Mouse (Mus musculus) midbrain, embryonic 16.5 days (tissue): Measurements from ENCODE around the gene Atg9b. TPM values are rescaled to one million over a fixed set of nuclear protein-coding genes. Genes with fewer than 3 reads are reported as not detected.
A peak's percentile ranks its signal among the peaks of the same experiment; 100 is the strongest.
"Not testable (repeated sequence)": the region's sequence is repeated elsewhere in the genome, so short reads cannot be mapped to it uniquely, and the experiment has no call there.

Experiments used
- ATAC-seq: fragments of 200-750 bp; cut with Nextera tagmentation; 2 replicates; pipeline ENCODE4 v1.8.0; 2017; ENCODE audit warnings: moderate TSS enrichment
- H3K27ac ChIP-seq: fragments of 300-500 bp; sonication (generic); 2 replicates; pipeline ENCODE4 v1.5.1; 2014; ENCODE audit warnings: mild to moderate bottlenecking, low read length, mixed read lengths
- H3K27me3 ChIP-seq: fragments of 300-500 bp; sonication (generic); 2 replicates; pipeline ENCODE4 v1.6.1; 2014; ENCODE audit warnings: low read depth, low read length, mixed read lengths; ENCODE audit not compliant: control insufficient read depth, insufficient read depth
- H3K36me3 ChIP-seq: fragments of 300-500 bp; sonication (generic); 2 replicates; pipeline ENCODE4 v1.6.1; 2014; ENCODE audit warnings: mild to moderate bottlenecking, low read length, moderate library complexity, mixed read lengths; ENCODE audit not compliant: control insufficient read depth, insufficient read depth
- H3K4me1 ChIP-seq: fragments of 300-500 bp; sonication (generic); 2 replicates; pipeline ENCODE4 v1.6.1; 2014; ENCODE audit warnings: mild to moderate bottlenecking, low read length, mixed read lengths; ENCODE audit not compliant: control insufficient read depth, insufficient read depth
- H3K4me2 ChIP-seq: fragments of 300-500 bp; sonication (generic); 2 replicates; pipeline ENCODE4 v1.6.1; 2014; ENCODE audit warnings: mild to moderate bottlenecking, low read length, mixed read lengths
- H3K4me3 ChIP-seq: fragments of 300-500 bp; sonication (generic); 2 replicates; pipeline ENCODE4 v1.5.1; 2014; ENCODE audit warnings: low read depth, mild to moderate bottlenecking, low read length, moderate library complexity, mixed read lengths
- H3K9ac ChIP-seq: fragments of 300-500 bp; sonication (generic); 2 replicates; pipeline ENCODE4 v1.6.1; 2014; ENCODE audit warnings: low read depth, low read length, mixed read lengths
- H3K9me3 ChIP-seq: fragments of 300-500 bp; sonication (generic); replicated peaks from 2 replicates; pipeline ENCODE4 v1.6.1; 2014; ENCODE audit warnings: mild to moderate bottlenecking, low read length, mixed read lengths; ENCODE audit not compliant: control insufficient read depth, poor library complexity, severe bottlenecking
- WGBS: fragments of 180-500 bp; shearing (Covaris S2); extraction: QIAGEN DNeasy Blood & Tissue Kit; methylation state at CpG from one replicate; pipeline ENCODE4 v1.1.7; 2014; 5-methylcytosine and 5-hydroxymethylcytosine counted together
- polyA plus RNA-seq: library from polyadenylated mRNA; unstranded; fragments of >200 nt; fragmentation: Nextera tagmentation; extraction: Ambion mirVana; gene quantifications from 2 replicates; pipeline ENCODE4 v1.2.1, GENCODE M21; 2015

Atg9b gene
- polyA plus RNA-seq, 1 experiment from 2014 or later: 4.4 TPM

- not testable (repeated sequence) for H3K36me3 ChIP-seq, H3K27ac ChIP-seq, H3K27me3 ChIP-seq, ATAC-seq, H3K4me2 ChIP-seq, H3K4me1 ChIP-seq, H3K9ac ChIP-seq, H3K4me3 ChIP-seq, H3K9me3 ChIP-seq
- WGBS: 92% methylated on average over 6 of the region's 6 CpGs
Measured at GRCm38 (mm10) chr5:24396254-24396653, 4.3 kb upstream of the Atg9b start.

GRCm38 (mm10) chr5:24394165-24394894, 2.4 kb upstream of the Atg9b start:
- Histone ChIP-seq H3K9me3 (no peaks in the 10 kb centered on the region), H3K36me3 (no peaks in the 10 kb centered on the region), H3K9ac (peak overlapping the region; percentile 73), H3K27me3 (peaks cover 6% of the 10 kb centered on the region), H3K4me3 (peak overlapping the region; percentile 54), H3K27ac (peak overlapping the region; percentile 90), H3K4me1 (0 out of 2 replicates have a peak, but pooled peaks cover 4% of the 10 kb centered on the region), H3K4me2 (peak overlapping the region; percentile 59)
- WGBS: under 1% methylated on average over 36 of the region's 36 CpGs
- peak; percentile 97 for ATAC-seq

GRCm38 (mm10) chr5:24393392-24393997, 1.6 kb upstream of the Atg9b start, which contains the start of gene Abcb8:
TSS of gene Abcb8 (plus strand) at chr5:24393663.
- WGBS: 22% methylated on average over 7 of the region's 7 CpGs
- H3K4me2 ChIP-seq: peak within 1 kb of the TSS; percentile 59

GRCm38 (mm10) chr5:24392724-24393123, 781 bp upstream of the Atg9b start:
- H3K9me3 ChIP-seq: no peaks in the 10 kb centered on the region
- peaks cover 11% of the 10 kb centered on the region; the same call in 1 of the 2 replicates for H3K4me1 ChIP-seq
- ATAC-seq: no peak
- H3K4me2 ChIP-seq: no peak overlapping the region
- WGBS: 85% methylated on average over 7 of the region's 7 CpGs
- no peaks in the 10 kb centered on the region for H3K36me3 ChIP-seq
- peaks cover 11% of the 10 kb centered on the region for H3K27me3 ChIP-seq
- no peak overlapping the region for H3K27ac ChIP-seq
- H3K4me3 ChIP-seq: no peak overlapping the region
- H3K9ac ChIP-seq: no peak overlapping the region

More at GRCm38 (mm10) chr5:24393392-24393997, 1.6 kb upstream of the Atg9b start, which contains the start of gene Abcb8:
- no peak for ATAC-seq
- Histone ChIP-seq H3K4me1 (peaks cover 5% of the 10 kb centered on the region; the same call in 1 of the 2 replicates), H3K9ac (peak within 1 kb of the TSS; percentile 73), H3K27ac (peak within 1 kb of the TSS; percentile 90), H3K36me3 (no peaks in the 10 kb centered on the region), H3K4me3 (peak within 1 kb of the TSS; percentile 54), H3K27me3 (peaks cover 11% of the 10 kb centered on the region), H3K9me3 (no peaks in the 10 kb centered on the region)

GRCm38 (mm10) chr5:24389658-24390020, 2.3 kb downstream of the Atg9b start:
- no peak for ATAC-seq
- Histone ChIP-seq H3K4me2 (no peak overlapping the region), H3K9ac (no peak overlapping the region), H3K4me3 (no peak overlapping the region), H3K27me3 (peaks cover 29% of the 10 kb centered on the region), H3K4me1 (peaks cover 13% of the 10 kb centered on the region; the same call in 1 of the 2 replicates), H3K36me3 (no peaks in the 10 kb centered on the region), H3K27ac (no peak overlapping the region), H3K9me3 (no peaks in the 10 kb centered on the region)
- 77% methylated on average over 4 of the region's 4 CpGs for WGBS

- Histone ChIP-seq H3K27me3 (peaks cover 29% of the 10 kb centered on the region), H3K36me3 (no peaks in the 10 kb centered on the region), H3K9ac (no peak overlapping the region), H3K4me2 (no peak overlapping the region), H3K27ac (no peak overlapping the region), H3K4me3 (no peak overlapping the region), H3K9me3 (no peaks in the 10 kb centered on the region), H3K4me1 (peaks cover 13% of the 10 kb centered on the region; the same call in 1 of the 2 replicates)
- ATAC-seq: no peak
- 62% methylated on average over 6 of the region's 7 CpGs for WGBS
Measured at GRCm38 (mm10) chr5:24389011-24389657, 2.8 kb downstream of the Atg9b start.

GRCm38 (mm10) chr5:24388246-24388915, 3.6 kb downstream of the Atg9b start:
- H3K4me3 ChIP-seq: peak overlapping the region; percentile 54
- peak overlapping the region; percentile 96 for H3K4me2 ChIP-seq
- peaks cover 17% of the 10 kb centered on the region; the same call in 1 of the 2 replicates for H3K4me1 ChIP-seq
- peak overlapping the region; percentile 42 for H3K27ac ChIP-seq
- no peak for ATAC-seq
- peak overlapping the region; percentile 70 for H3K9ac ChIP-seq
- WGBS: 24% methylated on average over 26 of the region's 26 CpGs
- peaks cover 29% of the 10 kb centered on the region for H3K27me3 ChIP-seq
- H3K36me3 ChIP-seq: no peaks in the 10 kb centered on the region
- no peaks in the 10 kb centered on the region for H3K9me3 ChIP-seq

GRCm38 (mm10) chr5:24387264-24388241, 4.4 kb downstream of the Atg9b start:
- H3K27ac ChIP-seq: peak overlapping the region; percentile 42
- WGBS: under 1% methylated on average over 68 of the region's 73 CpGs
- H3K9me3 ChIP-seq: no peaks in the 10 kb centered on the region
- peaks cover 29% of the 10 kb centered on the region for H3K27me3 ChIP-seq
- peak overlapping the region; percentile 54 for H3K4me3 ChIP-seq
- H3K9ac ChIP-seq: peak overlapping the region; percentile 70
- peak overlapping the region; percentile 96 for H3K4me2 ChIP-seq
- ATAC-seq: peak; percentile 25; the same call in 1 of the 2 replicates
- peaks cover 23% of the 10 kb centered on the region for H3K4me1 ChIP-seq
- no peaks in the 10 kb centered on the region for H3K36me3 ChIP-seq
